In genomic region chr9:118389481-118390334, GRCm38 (mm10) we compare ENCODE assay signal across 8 mouse cellular contexts.
DNase-seq lines count a peak whose midpoint lies in the region; ATAC-seq lines count a peak whose summit lies in the region.
"Had no signal": no experiment of that assay in that cellular context is flagged by ENCODE, and none has a peak within 500 bp of the region (broad histone marks: within the 10 kb centered on the region; RNA-seq: fewer than 3 reads in every experiment).

No protein-coding gene starts in this region.

- no peaks in the 10 kb centered on the region for H3K9me3 ChIP-seq in forebrain, embryonic 10.5 days
- H3K9me3 ChIP-seq in hindbrain, embryonic 14.5 days (ENCODE audit: control insufficient read depth, low read length): no peaks in the 10 kb centered on the region
- no peaks in the 10 kb centered on the region for H3K9me3 ChIP-seq in midbrain, embryonic 11.5 days (ENCODE audit: control insufficient read depth, low read length)

- WGBS in forebrain, embryonic 10.5 days: 4% methylated on average over 27 of the region's 27 CpGs
- 3% methylated on average over 27 of the region's 27 CpGs for WGBS in hindbrain, embryonic 14.5 days
- 4% methylated on average over 27 of the region's 27 CpGs for WGBS in midbrain, embryonic 11.5 days

- 0 out of 2 replicates have a peak overlapping the region, but pooled peaks have one; percentile 28 for H3K9ac ChIP-seq in hindbrain, embryonic 14.5 days
- peak overlapping the region; percentile 39; the same call in 1 of the 2 replicates for H3K9ac ChIP-seq in midbrain, embryonic 11.5 days (ENCODE audit: low read length)

- peaks cover 12% of the 10 kb centered on the region for H3K4me1 ChIP-seq in forebrain, embryonic 10.5 days
- no peaks in the 10 kb centered on the region for H3K4me1 ChIP-seq in hindbrain, embryonic 14.5 days (replicated peaks; ENCODE audit: control insufficient read depth, insufficient read depth, low read length)
- H3K4me1 ChIP-seq in midbrain, embryonic 11.5 days (ENCODE audit: control insufficient read depth, insufficient read depth, low read length): no peaks in the 10 kb centered on the region; the same call in 1 of the 2 replicates

- intact Hi-C loops in left cerebral cortex, postnatal 36 days (cut with DNase I): no loop called here

- ATAC-seq in hindbrain, embryonic 14.5 days (ENCODE audit: low FRiP score): no peak
- no peak for ATAC-seq in midbrain, embryonic 11.5 days (ENCODE audit: low FRiP score)

- peak overlapping the region; percentile 47 for H3K4me3 ChIP-seq in forebrain, embryonic 10.5 days
- peak overlapping the region; percentile 23 for H3K4me3 ChIP-seq in hindbrain, embryonic 14.5 days (replicated peaks; ENCODE audit: low read length)
- peak overlapping the region; percentile 24; the same call in 1 of the 2 replicates for H3K4me3 ChIP-seq in midbrain, embryonic 11.5 days (ENCODE audit: low read depth, low read length)
- H3K4me3 ChIP-seq: heart, adult 2 months had no signal

- H3K4me2 ChIP-seq in hindbrain, embryonic 14.5 days (replicated peaks): peak overlapping the region; percentile 46
- peak overlapping the region; percentile 44 for H3K4me2 ChIP-seq in midbrain, embryonic 11.5 days

- H3K36me3 ChIP-seq in forebrain, embryonic 10.5 days (replicated peaks): no peaks in the 10 kb centered on the region
- H3K36me3 ChIP-seq in hindbrain, embryonic 14.5 days (replicated peaks; ENCODE audit: control insufficient read depth, insufficient read depth): no peaks in the 10 kb centered on the region
- no peaks in the 10 kb centered on the region for H3K36me3 ChIP-seq in midbrain, embryonic 11.5 days (ENCODE audit: control insufficient read depth, insufficient read depth, low read length)

- no peak overlapping the region for H3K27ac ChIP-seq in forebrain, embryonic 10.5 days
- H3K27ac ChIP-seq in hindbrain, embryonic 14.5 days: no peak overlapping the region
- no peak overlapping the region for H3K27ac ChIP-seq in midbrain, embryonic 11.5 days (ENCODE audit: low read depth, low read length)
- H3K27ac ChIP-seq: heart, adult 2 months had no signal

- H3K27me3 ChIP-seq in forebrain, embryonic 10.5 days (ENCODE audit: poor library complexity, severe bottlenecking): peaks cover 50% of the 10 kb centered on the region
- peaks cover 57% of the 10 kb centered on the region for H3K27me3 ChIP-seq in hindbrain, embryonic 14.5 days (ENCODE audit: control insufficient read depth, insufficient read depth, low read length)
- H3K27me3 ChIP-seq in midbrain, embryonic 11.5 days (ENCODE audit: control insufficient read depth, insufficient read depth, low read length): peaks cover 7% of the 10 kb centered on the region; the same call in 1 of the 2 replicates

- DNase-seq in urinary bladder, postnatal 14 days (ENCODE audit: low spot score): peak; percentile 29
- no peak for DNase-seq in urinary bladder, adult 2 months (ENCODE audit: low spot score)
- DNase-seq in forebrain, embryonic 10.5 days (ENCODE audit: extremely low spot score, low spot score): peak; percentile 33
- peak; percentile 25 for DNase-seq in hindbrain, embryonic 14.5 days (ENCODE audit: low spot score)
- peak; percentile 93 for DNase-seq in midbrain, embryonic 11.5 days (ENCODE audit: low spot score, missing footprints)
- DNase-seq in left cerebral cortex, postnatal 36 days (ENCODE audit: low spot score in 2 of 2): no peak
- no peak for DNase-seq in right cerebral cortex, postnatal 25 days

Comparison
In these comparisons a context has a peak if more than half of its experiments do, and no peak if none do; other contexts are left out.
1. DNase-seq: peak in urinary bladder, postnatal 14 days (single experiment), forebrain, embryonic 10.5 days (single experiment), hindbrain, embryonic 14.5 days (single experiment) and midbrain, embryonic 11.5 days (single experiment); none in urinary bladder, adult 2 months (single experiment), left cerebral cortex, postnatal 36 days (0 of 2) and right cerebral cortex, postnatal 25 days (single experiment).
2. Peak in every context shown above with its lines, with median percentiles within 50 percentile points of each other: H3K4me3 ChIP-seq.